Mouse (Mus musculus) cerebellum, adult 2 months (tissue): ENCODE data around the gene Ptgr1.

Experiments
- CTCF ChIP-seq: fragments of 200-500 bp; IDR thresholded peaks from 2 replicates; pipeline ENCODE4 v1.5.1; 2011; ENCODE audit warnings: low read depth, mild to moderate bottlenecking, control low read depth, low read length, moderate library complexity, borderline replicate concordance; ENCODE audit not compliant: insufficient read depth
- POLR2A ChIP-seq: fragments of 200-500 bp; IDR thresholded peaks from 2 replicates; pipeline ENCODE4 v1.6.1; 2011; ENCODE audit warnings: low read length, control low read depth, borderline replicate concordance; ENCODE audit not compliant: insufficient read depth

DNA sequence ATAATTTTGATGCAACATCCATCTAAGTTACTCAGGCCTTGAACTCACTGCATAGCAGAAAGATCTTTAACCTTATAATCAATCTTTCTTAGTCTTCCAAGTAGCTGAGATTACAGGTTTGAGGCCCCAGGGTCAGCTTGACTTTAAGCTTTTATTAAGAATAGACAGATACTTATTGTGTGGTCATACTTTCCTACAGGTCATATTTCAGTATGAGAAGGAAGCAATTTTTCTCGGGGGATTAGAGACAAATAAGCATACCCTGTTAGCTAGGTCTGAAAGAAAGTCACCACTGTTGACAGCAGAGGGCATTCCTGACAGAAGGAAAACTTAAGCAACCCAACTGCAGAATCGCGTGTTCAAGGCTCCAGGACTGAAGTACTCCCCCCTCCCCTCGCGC, 21.1 kb upstream of the Ptgr1 start:
- no peak for TF ChIP-seq CTCF
- TF ChIP-seq POLR2A: no peak
